20 mouse cellular contexts compared by ENCODE assay signal in the genomic region with DNA sequence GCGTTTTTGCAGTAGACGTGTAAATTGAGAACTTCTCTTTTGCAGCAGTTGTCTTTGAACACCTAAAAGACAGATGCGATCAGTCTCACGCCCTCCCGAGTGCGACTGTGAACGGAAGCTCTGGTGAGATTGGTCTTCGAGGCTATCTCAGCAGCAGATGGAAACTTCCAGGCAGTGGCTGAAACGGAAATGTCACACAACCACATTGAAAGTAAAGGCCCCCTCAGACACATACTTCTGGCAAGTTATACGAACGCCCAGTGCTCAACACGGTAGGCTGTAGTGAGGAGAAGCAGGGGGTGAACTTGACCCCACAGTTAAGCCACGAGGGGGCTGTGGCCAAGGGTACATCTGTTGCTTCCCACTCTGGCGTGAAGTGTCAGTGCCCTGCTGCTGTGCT. TPM values are rescaled to one million over a fixed set of nuclear protein-coding genes. Genes with fewer than 3 reads are reported as not detected.
DNase-seq lines count a peak whose midpoint lies in the region; ATAC-seq lines count a peak whose summit lies in the region.
"Had no signal": no experiment of that assay in that cellular context is flagged by ENCODE, and none has a peak within 500 bp of the region (broad histone marks: within the 10 kb centered on the region; RNA-seq: fewer than 3 reads in every experiment).

No protein-coding gene starts in this region.

- peak overlapping the region; percentile 80 for H3K27ac ChIP-seq in heart, embryonic 15.5 days
- H3K27ac ChIP-seq: embryonic facial prominence, embryonic 10.5 days; forebrain, embryonic 15.5 days; hindbrain, embryonic 14.5 days; neural tube, embryonic 15.5 days had no signal

- H3K4me1 ChIP-seq in heart, embryonic 15.5 days (replicated peaks) = peaks cover 18% of the 10 kb centered on the region
- H3K4me1 ChIP-seq: forebrain, embryonic 15.5 days; neural tube, embryonic 15.5 days had no signal

- H3K27me3 ChIP-seq in heart, embryonic 15.5 days = no peaks in the 10 kb centered on the region
- H3K27me3 ChIP-seq: forebrain, embryonic 15.5 days; neural tube, embryonic 15.5 days had no signal

- H3K9me3 ChIP-seq in heart, embryonic 15.5 days (replicated peaks) = no peaks in the 10 kb centered on the region
- H3K9me3 ChIP-seq: embryonic facial prominence, embryonic 10.5 days; forebrain, embryonic 15.5 days; neural tube, embryonic 15.5 days had no signal

- H3K4me3 ChIP-seq in heart, embryonic 15.5 days = no peak overlapping the region
- H3K4me3 ChIP-seq: embryonic facial prominence, embryonic 10.5 days; forebrain, embryonic 15.5 days; neural tube, embryonic 15.5 days had no signal

- H3K4me2 ChIP-seq in heart, embryonic 15.5 days = no peak overlapping the region
- H3K4me2 ChIP-seq: forebrain, embryonic 15.5 days; hindbrain, embryonic 14.5 days; neural tube, embryonic 15.5 days had no signal

- H3K9ac ChIP-seq in heart, embryonic 15.5 days = no peak overlapping the region
- H3K9ac ChIP-seq: forebrain, embryonic 15.5 days; hindbrain, embryonic 14.5 days; liver, postnatal 0 days; neural tube, embryonic 15.5 days had no signal

- intact Hi-C loops in heart, postnatal 25 days (cut with DNase I) = no loop called here

- no peak for DNase-seq in heart, postnatal 25 days (ENCODE audit: low spot score)
- DNase-seq in testis, postnatal 10 days (ENCODE audit: low spot score) = peak; percentile 34
- no peak for DNase-seq in testis, postnatal 14 days (ENCODE audit: low spot score)
- no peak for DNase-seq in cerebellum, adult 11 months
- DNase-seq in adipocyte (ENCODE audit: low spot score) = no peak
- DNase-seq: adrenal gland, adult 8-10 months; cerebellum, adult 18-20 months; kidney, adult 2 months; kidney, postnatal 36 days; liver; liver, postnatal 0 days; lung, postnatal 14 days; retina, postnatal 1 day; right cerebral cortex, postnatal 4 days had no signal

- peaks cover 44% of the 10 kb centered on the region for H3K36me3 ChIP-seq in heart, embryonic 15.5 days
- H3K36me3 ChIP-seq: forebrain, embryonic 15.5 days; neural tube, embryonic 15.5 days had no signal

- ATAC-seq in heart, embryonic 15.5 days (replicated peaks; ENCODE audit: insufficient number of reproducible peaks, insufficient read depth, low FRiP score, low read depth) = no peak
- ATAC-seq in inflammation-experienced regulatory T-cells, adult 6 months = peak; percentile 77
- ATAC-seq: forebrain, embryonic 15.5 days; liver, postnatal 0 days had no signal

- WGBS in heart, embryonic 15.5 days = 76% methylated on average over 14 of the region's 14 CpGs

RNA-seq across cellular contexts. Expression of a gene that starts 29.7 kb away (rescaled TPM):
- polyA plus RNA-seq in heart, embryonic 15.5 days (2015; fragmentation: Nextera tagmentation; extraction: Ambion mirVana) = 13.6 and 19.2 TPM in 2 replicates
- total RNA-seq in heart, postnatal 25 days (2021) = 1 to 10 TPM; 7.0 to 7.5 TPM
- polyA plus RNA-seq in inflammation-experienced regulatory T-cells, adult 6 months (2017; shearing (Covaris generic)) = 10 to 100 TPM; 51.7 to 69.8 (median 67.4) TPM
